Mouse (Mus musculus) cerebral cortex, adult 2 months (tissue): ENCODE data around the gene Tacc2.

Experiments
- WGBS: fragments of 180-500 bp; shearing (Covaris S2); methylation state at CpG from one replicate; pipeline ENCODE4 v1.1.7; 2018; 5-methylcytosine and 5-hydroxymethylcytosine counted together

The Tacc2 gene

GRCm38 (mm10) chr7:130773171-130773830 is 196.1 kb downstream of the Tacc2 start:
- 81% methylated on average over 11 of the region's 11 CpGs for WGBS

- 69% methylated on average over 9 of the region's 9 CpGs for WGBS
These were observed 196.8 kb downstream of the Tacc2 start, which contains the start of gene Btbd16 for GRCm38 (mm10) chr7:130773914-130774630. TSS of gene Btbd16 (plus strand) at chr7:130774069.

- 76% methylated on average over 5 of the region's 5 CpGs for WGBS
These were observed 203.7 kb downstream of the Tacc2 start for GRCm38 (mm10) chr7:130780866-130781419.

- WGBS: 74% methylated on average over 5 of the region's 5 CpGs
These were observed 205.3 kb downstream of the Tacc2 start for GRCm38 (mm10) chr7:130782501-130783050.

GRCm38 (mm10) chr7:130785923-130786575 is 208.8 kb downstream of the Tacc2 start:
- WGBS: 69% methylated on average over 12 of the region's 12 CpGs

GRCm38 (mm10) chr7:130786708-130787107 is 209.5 kb downstream of the Tacc2 start:
- WGBS: 77% methylated on average over 5 of the region's 5 CpGs

- WGBS: 99% methylated on average over 4 of the region's 4 CpGs
These were observed 210.3 kb downstream of the Tacc2 start for GRCm38 (mm10) chr7:130787537-130787936.

GRCm38 (mm10) chr7:130788950-130789349 is 211.7 kb downstream of the Tacc2 start:
- 90% methylated on average over 3 of the region's 3 CpGs for WGBS

- WGBS: 96% methylated on average over 7 of the region's 7 CpGs
These were observed 212.2 kb downstream of the Tacc2 start for GRCm38 (mm10) chr7:130789456-130789855.

- WGBS: 85% methylated on average over 9 of the region's 9 CpGs
These were observed 216.4 kb downstream of the Tacc2 start for GRCm38 (mm10) chr7:130793671-130794070.

GRCm38 (mm10) chr7:130796786-130797185 is 219.5 kb downstream of the Tacc2 start:
- WGBS: 71% methylated on average over 8 of the region's 8 CpGs

GRCm38 (mm10) chr7:130797524-130797923 is 220.3 kb downstream of the Tacc2 start:
- 94% methylated on average over 6 of the region's 6 CpGs for WGBS

GRCm38 (mm10) chr7:130799418-130799817 is 222.2 kb downstream of the Tacc2 start:
- WGBS: 93% methylated on average over 10 of the region's 10 CpGs

- 80% methylated on average over 4 of the region's 4 CpGs for WGBS
These were observed 223.4 kb downstream of the Tacc2 start for GRCm38 (mm10) chr7:130800681-130801080.

- WGBS: 92% methylated on average over 4 of the region's 4 CpGs
These were observed 224.6 kb downstream of the Tacc2 start for GRCm38 (mm10) chr7:130801811-130802210.

GRCm38 (mm10) chr7:130803251-130803825 is 226.1 kb downstream of the Tacc2 start:
- WGBS: 44% methylated on average over 8 of the region's 8 CpGs

- WGBS: 84% methylated on average over 5 of the region's 5 CpGs
These were observed 227.8 kb downstream of the Tacc2 start for GRCm38 (mm10) chr7:130804991-130805390.

GRCm38 (mm10) chr7:130807749-130808148 is 230.5 kb downstream of the Tacc2 start:
- 30% methylated on average over 8 of the region's 8 CpGs for WGBS

- WGBS: 62% methylated on average over 6 of the region's 6 CpGs
These were observed 231.5 kb downstream of the Tacc2 start for GRCm38 (mm10) chr7:130808694-130809093.

GRCm38 (mm10) chr7:130810238-130810637 is 233.0 kb downstream of the Tacc2 start:
- 68% methylated on average over 4 of the region's 4 CpGs for WGBS

GRCm38 (mm10) chr7:130812407-130812806 is 235.2 kb downstream of the Tacc2 start:
- WGBS: 51% methylated on average over 16 of the region's 16 CpGs
